Mouse (Mus musculus): ENCODE results near the gene Rnd2. TPM values are rescaled to one million over a fixed set of nuclear protein-coding genes. Genes with fewer than 3 reads are reported as not detected.

Gene Rnd2
- polyA plus RNA-seq, 1 experiment from 2014 or later, result 7.6 TPM

Small RNA genes within 50 kb of the gene (microRNA-seq; reads per million reads assigned to microRNA genes)
- not detected for gene Mir6929

Other genes with a start within 250 kb of the Rnd2 start
- gene Ezh1, start 238.5 kb upstream of the Rnd2 start, polyA plus RNA-seq (2015; fragmentation: Nextera tagmentation; extraction: Ambion mirVana), result 19.4 and 20.8 TPM in 2 replicates
- gene Ramp2, start 219.0 kb upstream of the Rnd2 start, polyA plus RNA-seq (2015; fragmentation: Nextera tagmentation; extraction: Ambion mirVana), result 312 and 337 TPM in 2 replicates
- gene Vps25, start 211.3 kb upstream of the Rnd2 start, polyA plus RNA-seq (2015; fragmentation: Nextera tagmentation; extraction: Ambion mirVana), result 132 and 135 TPM in 2 replicates
- gene Wnk4, start 204.4 kb upstream of the Rnd2 start, polyA plus RNA-seq (2015; fragmentation: Nextera tagmentation; extraction: Ambion mirVana), result 5.3 and 5.8 TPM in 2 replicates
- 1.9 and 3.2 TPM in 2 replicates for gene Cntd1, start 186.0 kb upstream of the Rnd2 start, polyA plus RNA-seq (2015; fragmentation: Nextera tagmentation; extraction: Ambion mirVana)
- gene Coa3, start 185.9 kb upstream of the Rnd2 start, polyA plus RNA-seq (2015; fragmentation: Nextera tagmentation; extraction: Ambion mirVana), result 184 and 187 TPM in 2 replicates
- gene Becn1, start 162.7 kb upstream of the Rnd2 start, polyA plus RNA-seq (2015; fragmentation: Nextera tagmentation; extraction: Ambion mirVana), result 136 and 151 TPM in 2 replicates
- gene Psme3, start 148.8 kb upstream of the Rnd2 start, polyA plus RNA-seq (2015; fragmentation: Nextera tagmentation; extraction: Ambion mirVana), result 94.0 and 101 TPM in 2 replicates
- gene Aoc2, start 139.9 kb upstream of the Rnd2 start, polyA plus RNA-seq (2015; fragmentation: Nextera tagmentation; extraction: Ambion mirVana), result 0.92 and 1.2 TPM in 2 replicates
- gene Aoc3, start 134.4 kb upstream of the Rnd2 start, polyA plus RNA-seq (2015; fragmentation: Nextera tagmentation; extraction: Ambion mirVana), result 1.9 and 2.2 TPM in 2 replicates
- not detected in 2 replicates for gene G6pc, start 97.4 kb upstream of the Rnd2 start, polyA plus RNA-seq (2015; fragmentation: Nextera tagmentation; extraction: Ambion mirVana)
- gene Aarsd1, start 47.4 kb upstream of the Rnd2 start, polyA plus RNA-seq (2015; fragmentation: Nextera tagmentation; extraction: Ambion mirVana), result 63.9 and 67.2 TPM in 2 replicates
- gene Gm27029, start 40.2 kb upstream of the Rnd2 start, polyA plus RNA-seq (2015; fragmentation: Nextera tagmentation; extraction: Ambion mirVana), result 7.5 and 10.1 TPM in 2 replicates
- 19.9 and 21.0 TPM in 2 replicates for gene Rundc1, start 39.9 kb upstream of the Rnd2 start, polyA plus RNA-seq (2015; fragmentation: Nextera tagmentation; extraction: Ambion mirVana)
- 12.5 and 13.9 TPM in 2 replicates for gene Ptges3l, start 39.7 kb upstream of the Rnd2 start, polyA plus RNA-seq (2015; fragmentation: Nextera tagmentation; extraction: Ambion mirVana)
- gene Rpl27, start 22.7 kb upstream of the Rnd2 start, polyA plus RNA-seq (2015; fragmentation: Nextera tagmentation; extraction: Ambion mirVana), result 273 and 291 TPM in 2 replicates
- 27.3 and 29.1 TPM in 2 replicates for gene Ifi35, start 16.6 kb upstream of the Rnd2 start, polyA plus RNA-seq (2015; fragmentation: Nextera tagmentation; extraction: Ambion mirVana)
- gene Vat1, start 1.2 kb downstream of the Rnd2 start, polyA plus RNA-seq (2015; fragmentation: Nextera tagmentation; extraction: Ambion mirVana), result 50.2 and 52.0 TPM in 2 replicates
- 13.2 and 14.1 TPM in 2 replicates for gene Brca1, start 87.0 kb downstream of the Rnd2 start, polyA plus RNA-seq (2015; fragmentation: Nextera tagmentation; extraction: Ambion mirVana)
- gene Nbr1, start 87.2 kb downstream of the Rnd2 start, polyA plus RNA-seq (2015; fragmentation: Nextera tagmentation; extraction: Ambion mirVana), result 77.7 and 87.5 TPM in 2 replicates
- gene Tmem106a, start 117.2 kb downstream of the Rnd2 start, polyA plus RNA-seq (2015; fragmentation: Nextera tagmentation; extraction: Ambion mirVana), result 4.7 and 7.1 TPM in 2 replicates
- not detected in 2 replicates for gene Gm11634, start 134.3 kb downstream of the Rnd2 start, polyA plus RNA-seq (2015; fragmentation: Nextera tagmentation; extraction: Ambion mirVana)
- gene Rdm1, start 162.2 kb downstream of the Rnd2 start, polyA plus RNA-seq (2015; fragmentation: Nextera tagmentation; extraction: Ambion mirVana), result 52.0 and 52.1 TPM in 2 replicates
- gene Arl4d, start 200.5 kb downstream of the Rnd2 start, polyA plus RNA-seq (2015; fragmentation: Nextera tagmentation; extraction: Ambion mirVana), result 6.8 and 7.4 TPM in 2 replicates

Measured in lung, embryonic 16.5 days (tissue).